Mouse (Mus musculus) embryonic fibroblast, embryonic 13.5 days (primary cell): ENCODE measurements around the gene Zranb3.

Experiments
- CTCF ChIP-seq: IDR thresholded peaks from 2 replicates; pipeline ENCODE4 v1.5.1; 2011; ENCODE audit warnings: mild to moderate bottlenecking, control low read depth, low read length, moderate library complexity, borderline replicate concordance; ENCODE audit not compliant: insufficient read depth
- POLR2A ChIP-seq: IDR thresholded peaks from 2 replicates; pipeline ENCODE4 v1.6.1; 2011; ENCODE audit warnings: low read depth, mild to moderate bottlenecking, control low read depth, low read length, moderate library complexity

DNA sequence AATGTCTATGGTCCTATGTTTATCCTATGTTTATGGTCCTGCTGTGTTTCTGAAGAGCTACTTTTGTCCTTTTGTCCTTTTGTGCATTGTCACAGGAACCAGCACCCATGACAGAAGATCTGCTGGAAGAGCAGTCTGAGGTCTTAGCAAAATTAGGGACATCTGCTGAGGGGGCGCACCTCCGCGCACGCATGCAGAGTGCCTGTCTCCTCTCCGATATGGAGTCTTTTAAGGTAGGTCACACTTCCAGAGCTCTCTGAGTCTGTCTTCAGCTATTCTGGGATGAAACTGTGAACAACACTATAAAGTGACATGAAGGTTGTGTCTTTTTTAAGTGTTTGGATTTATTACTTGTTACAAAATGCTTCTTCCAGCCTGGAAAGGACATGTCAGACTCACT, 168.5 kb downstream of the Zranb3 start:
- TF ChIP-seq CTCF, result no peak
- no peak for TF ChIP-seq POLR2A
